Mouse (Mus musculus) E14TG2a.4 (cell line): ENCODE data around the gene Pigh.

Experiments used
- CTCF ChIP-seq: conservative IDR thresholded peaks from 2 replicates; pipeline ENCODE4 v1.5.1; 2014; ENCODE audit warnings: low read length
- NANOG ChIP-seq: IDR thresholded peaks from 2 replicates; pipeline ENCODE4 v1.6.1; 2014; ENCODE audit warnings: borderline replicate concordance, low read length, mixed read lengths

DNA sequence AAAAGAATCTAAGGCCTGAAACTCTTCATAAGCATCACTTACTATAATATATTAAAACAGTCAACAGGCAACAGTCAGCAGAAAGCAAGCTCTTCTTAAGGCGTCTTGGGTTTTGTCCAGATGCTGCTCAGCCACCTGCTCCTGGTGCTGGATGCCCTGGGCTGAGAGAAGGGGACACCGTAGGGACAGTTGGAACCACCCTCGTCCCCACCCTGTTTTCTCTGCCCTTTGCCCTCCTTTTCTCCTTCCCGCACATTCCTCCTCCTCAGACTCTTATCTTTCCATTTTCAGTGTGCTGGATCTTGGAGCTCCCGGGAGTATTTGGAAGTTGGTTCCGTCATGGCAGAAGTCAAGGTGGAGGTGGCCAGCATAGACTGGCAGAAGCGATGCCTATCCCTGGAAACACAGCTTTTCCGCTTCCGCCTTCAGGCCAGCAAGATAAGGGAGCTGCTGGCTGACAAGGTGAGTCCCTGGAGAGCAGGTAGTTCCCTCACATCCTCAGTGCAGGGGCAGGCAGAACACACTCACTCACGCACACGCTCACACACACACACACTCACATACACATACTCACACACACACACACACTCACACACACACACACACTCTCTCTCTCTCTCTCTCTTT is 49.1 kb downstream of the Pigh start:
- TF ChIP-seq NANOG (no peak), CTCF (no peak)
